Mouse (Mus musculus): ENCODE data around the gene Atp8a2.

GRCm38 (mm10) chr14:60121572-60121971, 75.4 kb downstream of the Atp8a2 start:
- TF ChIP-seq CTCF (IDR thresholded peaks at IDR 0.05; ENCODE audit: low read depth, low read length) (no peak), POLR2A (IDR thresholded peaks at IDR 0.05; ENCODE audit: borderline replicate concordance, low read depth, low read length) (no peak)
